Mouse (Mus musculus) neural tube, embryonic 13.5 days (tissue): ENCODE results near the gene Cpeb3. TPM values are rescaled to one million over a fixed set of nuclear protein-coding genes. Genes with fewer than 3 reads are reported as not detected.

Source experiments
- ATAC-seq: fragments of 200-750 bp; cut with Nextera tagmentation; 2 replicates; pipeline ENCODE4 v1.8.0; 2017; ENCODE audit warnings: low read depth, mild to moderate bottlenecking, moderate TSS enrichment, moderate library complexity
- H3K27ac ChIP-seq: fragments of 300-500 bp; sonication (generic); replicated peaks from 2 replicates; pipeline ENCODE4 v1.5.1; 2015; ENCODE audit warnings: moderate library complexity, mild to moderate bottlenecking, inconsistent platforms
- H3K27me3 ChIP-seq: fragments of 300-500 bp; sonication (generic); 2 replicates; pipeline ENCODE4 v1.6.1; 2015; ENCODE audit warnings: mild to moderate bottlenecking, inconsistent platforms
- H3K36me3 ChIP-seq: fragments of 300-500 bp; sonication (generic); 2 replicates; pipeline ENCODE4 v1.6.1; 2015; ENCODE audit warnings: mild to moderate bottlenecking, inconsistent platforms
- H3K4me1 ChIP-seq: fragments of 300-500 bp; sonication (generic); replicated peaks from 2 replicates; pipeline ENCODE4 v1.6.1; 2015; ENCODE audit warnings: inconsistent platforms
- H3K4me2 ChIP-seq: fragments of 300-500 bp; sonication (generic); 2 replicates; pipeline ENCODE4 v1.6.1; 2015; ENCODE audit warnings: inconsistent platforms, mild to moderate bottlenecking, moderate library complexity
- H3K4me3 ChIP-seq: fragments of 300-500 bp; sonication (generic); 2 replicates; pipeline ENCODE4 v1.5.1; 2015; ENCODE audit warnings: mild to moderate bottlenecking, inconsistent platforms
- H3K9ac ChIP-seq: fragments of 300-500 bp; sonication (generic); 2 replicates; pipeline ENCODE4 v1.6.1; 2015; ENCODE audit warnings: moderate library complexity, mild to moderate bottlenecking, inconsistent platforms
- H3K9me3 ChIP-seq: fragments of 300-500 bp; sonication (generic); 2 replicates; pipeline ENCODE4 v1.6.1; 2016; ENCODE audit warnings: inconsistent platforms
- WGBS: fragments of 180-500 bp; shearing (Covaris S2); methylation state at CpG from one replicate; pipeline ENCODE4 v1.1.7; 2015; 5-methylcytosine and 5-hydroxymethylcytosine counted together
- polyA plus RNA-seq: library from polyadenylated mRNA; unstranded; fragments of >200 nt; fragmentation: Nextera tagmentation; extraction: Ambion mirVana; gene quantifications from 2 replicates; pipeline ENCODE4 v1.2.1, GENCODE M21; 2015

The Cpeb3 gene
- polyA plus RNA-seq, 1 experiment from 2014 or later = 11.2 TPM

DNA sequence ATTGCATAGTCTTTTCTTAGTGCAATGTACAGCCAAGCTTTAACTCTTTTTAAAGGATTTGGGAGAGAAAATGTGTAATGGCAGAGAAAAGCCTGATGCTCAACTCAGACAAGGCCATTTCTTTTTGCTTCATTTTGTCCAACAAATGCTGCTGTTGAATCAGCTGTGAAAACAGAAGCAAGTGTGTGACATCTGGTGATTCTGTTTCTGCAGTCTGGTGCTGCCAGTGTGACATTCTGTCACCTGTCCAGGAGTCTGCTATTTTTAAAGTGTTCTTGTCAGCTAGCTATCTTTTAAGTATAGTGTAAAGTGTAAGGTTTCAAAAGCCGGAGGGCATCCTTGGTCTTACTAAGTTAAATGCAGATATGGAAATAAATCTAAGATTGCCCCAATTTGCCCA lies 76.7 kb downstream of the Cpeb3 start:
- Histone ChIP-seq H3K4me1 (no peaks in the 10 kb centered on the region), H3K27ac (no peak overlapping the region), H3K27me3 (no peaks in the 10 kb centered on the region), H3K9ac (no peak overlapping the region), H3K36me3 (no peaks in the 10 kb centered on the region), H3K4me2 (no peak overlapping the region), H3K4me3 (no peak overlapping the region), H3K9me3 (no peaks in the 10 kb centered on the region)
- no peak for ATAC-seq
- 70% methylated on average over 1 of the region's 1 CpGs for WGBS

DNA sequence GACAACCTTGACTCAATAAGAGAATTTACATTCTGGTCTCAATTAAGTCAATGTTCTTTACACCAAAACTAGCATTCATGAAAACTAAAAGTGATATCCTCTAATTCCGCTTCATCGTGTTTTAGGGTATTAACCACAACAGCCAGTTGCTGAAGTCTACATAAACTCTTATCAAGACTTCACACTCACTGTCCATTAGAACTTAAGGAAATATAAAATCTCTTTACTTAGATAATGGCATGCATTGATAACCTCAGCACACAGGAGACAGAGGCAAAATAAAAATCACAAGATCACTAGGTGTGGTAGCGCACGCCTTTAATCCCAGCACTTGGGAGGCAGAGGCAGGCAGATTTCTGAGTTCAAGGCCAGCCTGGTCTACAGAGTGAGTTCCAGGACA lies 79.9 kb downstream of the Cpeb3 start:
- 95% methylated on average over 4 of the region's 4 CpGs for WGBS
- Histone ChIP-seq H3K36me3 (0 out of 2 replicates have a peak, but pooled peaks cover 10% of the 10 kb centered on the region), H3K9me3 (no peaks in the 10 kb centered on the region), H3K27ac (no peak overlapping the region), H3K4me1 (no peaks in the 10 kb centered on the region), H3K4me2 (no peak overlapping the region), H3K4me3 (no peak overlapping the region), H3K27me3 (no peaks in the 10 kb centered on the region), H3K9ac (no peak overlapping the region)
- ATAC-seq = no peak

GRCm38 (mm10) chr19:37127018-37127567 lies 81.3 kb downstream of the Cpeb3 start:
- Histone ChIP-seq H3K27me3 (no peaks in the 10 kb centered on the region), H3K4me1 (no peaks in the 10 kb centered on the region), H3K36me3 (0 out of 2 replicates have a peak, but pooled peaks cover 10% of the 10 kb centered on the region), H3K9me3 (no peaks in the 10 kb centered on the region), H3K4me3 (no peak overlapping the region), H3K27ac (no peak overlapping the region), H3K4me2 (no peak overlapping the region), H3K9ac (no peak overlapping the region)
- 66% methylated on average over 5 of the region's 5 CpGs for WGBS
- no peak for ATAC-seq

- no peaks in the 10 kb centered on the region for H3K4me1 ChIP-seq
- ATAC-seq = no peak
- no peak overlapping the region for H3K4me3 ChIP-seq
- no peak overlapping the region for H3K9ac ChIP-seq
- no peak overlapping the region for H3K27ac ChIP-seq
- no peak overlapping the region for H3K4me2 ChIP-seq
- 0 out of 2 replicates have a peak, but pooled peaks cover 10% of the 10 kb centered on the region for H3K36me3 ChIP-seq
- no peaks in the 10 kb centered on the region for H3K9me3 ChIP-seq
- H3K27me3 ChIP-seq = no peaks in the 10 kb centered on the region
These were observed 83.4 kb downstream of the Cpeb3 start for GRCm38 (mm10) chr19:37124961-37125360.

DNA sequence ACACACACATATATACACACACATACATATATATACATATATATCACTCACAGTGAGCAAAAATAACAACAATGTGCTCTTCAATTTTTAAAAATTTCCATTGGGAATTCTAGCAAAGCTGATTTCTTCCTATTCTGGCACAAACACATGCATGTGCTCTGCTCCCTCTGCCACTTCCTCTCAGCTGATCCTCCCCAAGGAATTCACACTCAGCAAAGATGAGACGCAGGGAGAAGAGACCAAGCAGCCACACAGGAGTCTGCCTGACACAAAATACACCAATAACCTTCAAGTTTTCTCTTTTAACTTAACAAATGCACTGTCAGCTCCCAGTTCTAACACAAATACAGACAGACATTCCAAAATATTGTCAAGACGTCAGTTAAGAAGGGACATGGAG lies 89.1 kb downstream of the Cpeb3 start:
- Histone ChIP-seq H3K9ac (no peak overlapping the region), H3K27ac (no peak overlapping the region), H3K4me1 (no peaks in the 10 kb centered on the region), H3K4me2 (no peak overlapping the region), H3K4me3 (no peak overlapping the region), H3K9me3 (no peaks in the 10 kb centered on the region), H3K36me3 (no peaks in the 10 kb centered on the region), H3K27me3 (no peaks in the 10 kb centered on the region)
- 56% methylated on average over 2 of the region's 2 CpGs for WGBS
- no peak for ATAC-seq

DNA sequence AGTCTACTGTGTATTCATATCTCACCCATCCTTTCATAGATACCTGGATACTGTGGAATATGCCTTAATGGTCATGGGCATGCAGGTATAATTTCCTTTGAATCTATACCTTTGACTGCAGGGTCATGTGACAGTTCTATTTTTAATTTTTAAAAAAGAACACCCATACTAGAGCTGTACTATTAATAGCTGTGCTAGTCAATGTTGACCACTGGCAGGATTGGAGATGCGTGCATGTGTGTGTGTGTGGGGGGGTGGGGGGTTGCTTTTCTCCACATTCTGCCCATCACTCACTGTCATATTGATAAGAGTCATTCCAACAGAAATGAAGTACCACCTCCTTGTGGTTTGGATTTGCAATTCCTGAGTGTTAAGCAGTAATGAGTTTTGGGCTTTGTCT lies 92.6 kb downstream of the Cpeb3 start:
- 90% methylated on average over 1 of the region's 1 CpGs for WGBS
- Histone ChIP-seq H3K9me3 (no peaks in the 10 kb centered on the region), H3K4me2 (no peak overlapping the region), H3K27ac (no peak overlapping the region), H3K27me3 (no peaks in the 10 kb centered on the region), H3K4me3 (no peak overlapping the region), H3K36me3 (no peaks in the 10 kb centered on the region), H3K4me1 (no peaks in the 10 kb centered on the region), H3K9ac (no peak overlapping the region)
- no peak for ATAC-seq

DNA sequence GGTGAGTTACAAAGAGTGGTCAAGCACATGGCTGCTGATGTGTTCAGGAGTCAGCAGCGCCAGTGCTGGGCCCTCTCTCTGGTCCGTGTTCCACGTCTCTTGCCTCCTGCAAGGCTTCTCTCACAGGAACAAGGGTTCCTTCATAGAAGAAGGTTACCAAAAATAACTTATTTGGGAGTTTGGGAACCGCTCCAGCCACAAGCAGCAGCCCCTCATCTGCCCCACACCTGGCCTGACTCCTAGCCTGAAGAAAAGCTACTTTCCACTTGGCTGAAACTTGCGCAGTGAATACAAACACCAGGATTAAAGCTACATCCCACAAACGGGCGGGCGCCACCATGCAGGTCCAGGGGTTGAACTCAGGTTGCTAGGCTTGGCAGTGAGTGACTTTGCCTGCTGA lies 93.0 kb downstream of the Cpeb3 start:
- Histone ChIP-seq H3K4me3 (no peak overlapping the region), H3K4me2 (no peak overlapping the region), H3K27ac (no peak overlapping the region), H3K27me3 (no peaks in the 10 kb centered on the region), H3K36me3 (0 out of 2 replicates have a peak, but pooled peaks cover 2% of the 10 kb centered on the region), H3K4me1 (no peaks in the 10 kb centered on the region), H3K9ac (no peak overlapping the region), H3K9me3 (no peaks in the 10 kb centered on the region)
- ATAC-seq = no peak
- WGBS = 89% methylated on average over 8 of the region's 8 CpGs

GRCm38 (mm10) chr19:37111831-37112230 lies 96.6 kb downstream of the Cpeb3 start:
- no peak overlapping the region for H3K4me2 ChIP-seq
- no peaks in the 10 kb centered on the region for H3K27me3 ChIP-seq
- H3K9me3 ChIP-seq = no peaks in the 10 kb centered on the region
- no peak for ATAC-seq
- H3K4me1 ChIP-seq = no peaks in the 10 kb centered on the region
- H3K36me3 ChIP-seq = 0 out of 2 replicates have a peak, but pooled peaks cover 4% of the 10 kb centered on the region
- no peak overlapping the region for H3K4me3 ChIP-seq
- WGBS = 94% methylated on average over 6 of the region's 6 CpGs
- H3K27ac ChIP-seq = no peak overlapping the region
- H3K9ac ChIP-seq = no peak overlapping the region

DNA sequence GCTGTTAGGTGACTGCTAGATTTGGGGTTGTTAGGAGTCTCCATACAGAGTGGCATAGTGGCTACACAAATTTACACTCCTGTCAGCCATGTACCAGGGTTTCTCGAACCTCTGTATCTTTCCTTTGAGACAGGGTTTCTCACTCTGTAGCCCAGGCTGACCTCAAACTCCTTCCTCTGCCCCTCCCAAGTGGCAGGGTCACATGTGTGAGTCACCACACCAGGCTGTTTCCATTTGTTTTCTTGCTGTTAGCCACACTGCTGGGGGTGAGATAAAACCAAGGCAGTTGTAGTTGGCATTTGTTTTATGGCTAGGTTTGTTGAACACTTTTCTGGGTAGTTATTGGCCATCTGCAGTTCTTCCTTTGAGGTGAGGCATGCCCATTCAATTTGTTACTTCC lies 97.9 kb downstream of the Cpeb3 start:
- no peak overlapping the region for H3K4me2 ChIP-seq
- no peak overlapping the region for H3K9ac ChIP-seq
- H3K4me3 ChIP-seq = no peak overlapping the region
- WGBS = 71% methylated on average over 1 of the region's 1 CpGs
- H3K9me3 ChIP-seq = no peaks in the 10 kb centered on the region
- H3K36me3 ChIP-seq = 0 out of 2 replicates have a peak, but pooled peaks cover 4% of the 10 kb centered on the region
- no peak for ATAC-seq
- H3K27me3 ChIP-seq = no peaks in the 10 kb centered on the region
- no peaks in the 10 kb centered on the region for H3K4me1 ChIP-seq
- no peak overlapping the region for H3K27ac ChIP-seq

DNA sequence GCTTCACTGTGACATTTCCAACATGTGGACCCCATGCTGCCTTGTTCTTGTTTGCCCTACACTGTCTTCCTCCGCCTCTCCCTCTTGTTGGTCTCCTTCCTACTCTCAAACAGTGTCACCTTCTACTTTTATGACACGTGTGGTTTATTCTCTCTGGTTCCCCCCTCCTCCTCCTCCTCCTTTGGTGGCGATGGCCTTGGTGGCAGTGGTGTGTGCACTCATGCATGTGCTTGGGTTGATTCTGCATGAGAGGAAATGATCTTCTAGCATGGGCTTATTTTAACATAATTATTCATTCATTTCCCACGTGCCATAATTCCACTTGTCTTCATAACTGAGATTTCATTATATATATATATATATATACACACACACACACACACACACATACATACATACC lies 98.5 kb downstream of the Cpeb3 start:
- H3K27me3 ChIP-seq = no peaks in the 10 kb centered on the region
- H3K4me1 ChIP-seq = no peaks in the 10 kb centered on the region
- H3K4me3 ChIP-seq = no peak overlapping the region
- ATAC-seq = no peak
- no peak overlapping the region for H3K27ac ChIP-seq
- no peak overlapping the region for H3K9ac ChIP-seq
- H3K9me3 ChIP-seq = no peaks in the 10 kb centered on the region
- H3K36me3 ChIP-seq = 0 out of 2 replicates have a peak, but pooled peaks cover 4% of the 10 kb centered on the region
- 84% methylated on average over 4 of the region's 4 CpGs for WGBS
- H3K4me2 ChIP-seq = no peak overlapping the region

- Histone ChIP-seq H3K4me1 (peaks cover 2% of the 10 kb centered on the region; the same call in 1 of the 2 replicates), H3K36me3 (no peaks in the 10 kb centered on the region), H3K9me3 (no peaks in the 10 kb centered on the region), H3K9ac (no peak overlapping the region), H3K27ac (no peak overlapping the region), H3K4me3 (no peak overlapping the region), H3K4me2 (no peak overlapping the region), H3K27me3 (no peaks in the 10 kb centered on the region)
- 92% methylated on average over 2 of the region's 2 CpGs for WGBS
- ATAC-seq = no peak
These were observed 107.7 kb downstream of the Cpeb3 start for GRCm38 (mm10) chr19:37100689-37101088.

DNA sequence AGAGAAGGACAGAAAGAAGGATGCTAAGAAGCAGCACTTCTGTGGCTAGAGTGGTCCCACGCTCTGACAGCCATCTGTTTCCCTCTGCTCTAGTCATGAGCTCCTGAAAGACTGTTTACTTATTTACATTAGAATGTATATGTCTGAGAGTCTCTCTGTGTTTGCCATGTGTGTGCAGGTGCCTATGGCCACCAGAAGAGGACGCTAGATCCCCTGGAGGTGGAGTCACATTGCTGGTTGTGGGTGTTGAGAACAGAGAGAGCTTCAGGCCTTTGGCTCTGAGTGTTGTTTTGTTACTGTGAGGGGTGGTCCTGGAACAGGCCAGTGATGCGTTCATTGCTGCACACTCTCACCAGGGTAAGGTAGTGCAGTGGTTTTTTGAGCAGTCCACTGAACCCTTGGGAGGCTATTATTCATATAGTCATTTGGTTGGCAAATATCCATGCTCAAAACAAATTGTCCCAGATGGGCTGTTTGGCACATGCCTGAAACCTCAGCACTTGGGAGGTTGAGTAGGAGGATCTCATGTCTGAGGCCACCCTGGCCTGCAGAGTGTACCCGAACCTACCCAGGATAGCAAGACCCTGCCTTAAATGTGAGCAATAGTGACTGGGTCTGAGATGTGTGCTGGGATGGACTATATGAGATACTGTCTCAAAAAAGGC lies 112.6 kb downstream of the Cpeb3 start:
- Histone ChIP-seq H3K27me3 (no peaks in the 10 kb centered on the region), H3K4me2 (no peak overlapping the region), H3K9ac (no peak overlapping the region), H3K36me3 (no peaks in the 10 kb centered on the region), H3K9me3 (no peaks in the 10 kb centered on the region), H3K4me3 (no peak overlapping the region), H3K4me1 (peaks cover 7% of the 10 kb centered on the region), H3K27ac (no peak overlapping the region)
- WGBS = 68% methylated on average over 4 of the region's 4 CpGs
- no peak for ATAC-seq

DNA sequence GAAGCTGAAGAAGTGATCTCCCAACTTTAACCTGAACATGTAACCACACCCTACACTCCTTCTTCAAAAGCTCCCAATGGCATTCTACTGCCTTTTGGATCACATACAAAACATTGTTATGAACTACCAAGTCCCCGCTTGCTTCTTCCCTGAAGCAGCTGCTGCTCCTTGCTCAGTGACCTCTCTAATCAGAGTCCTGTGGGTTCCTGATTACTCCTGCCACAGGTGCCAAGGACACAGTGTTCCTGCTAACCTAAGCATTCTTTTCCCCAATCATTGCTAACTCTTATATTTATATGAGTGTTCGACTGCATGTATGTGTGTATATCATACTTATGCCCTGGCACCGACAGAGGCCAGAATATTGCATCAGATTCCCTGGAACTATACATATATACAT lies 115.2 kb downstream of the Cpeb3 start:
- 88% methylated on average over 3 of the region's 3 CpGs for WGBS
- Histone ChIP-seq H3K27me3 (no peaks in the 10 kb centered on the region), H3K9ac (no peak overlapping the region), H3K36me3 (no peaks in the 10 kb centered on the region), H3K9me3 (no peaks in the 10 kb centered on the region), H3K4me3 (no peak overlapping the region), H3K4me2 (no peak overlapping the region), H3K4me1 (peaks cover 19% of the 10 kb centered on the region), H3K27ac (no peak overlapping the region)
- no peak for ATAC-seq
